In the genomic region with DNA sequence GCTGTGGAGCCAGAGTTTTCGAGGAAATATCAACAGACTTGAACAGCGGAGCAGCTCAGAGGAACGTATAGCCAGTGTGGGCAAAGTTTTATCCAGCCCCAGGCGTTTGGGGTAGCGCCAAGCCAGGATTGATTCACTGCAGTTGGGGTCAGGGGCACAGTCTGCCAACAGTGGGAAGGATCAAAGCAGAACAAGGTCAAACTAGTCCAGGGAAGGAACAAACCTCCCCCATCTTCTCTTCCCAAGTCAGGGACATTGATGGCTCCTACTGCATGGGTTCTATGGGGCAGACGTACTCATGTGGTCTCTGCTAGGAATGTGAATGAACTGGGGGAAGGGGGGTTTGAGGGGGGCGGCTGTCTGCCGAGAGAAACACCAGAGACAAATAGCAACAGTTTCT, we compare ENCODE assay signal across 9 mouse cellular contexts. TPM values are rescaled to one million over a fixed set of nuclear protein-coding genes. Genes with fewer than 3 reads are reported as not detected.
DNase-seq lines count a peak whose midpoint lies in the region; ATAC-seq and TF ChIP-seq lines count a peak whose summit lies in the region.
"Had no signal": no experiment of that assay in that cellular context is flagged by ENCODE, and none has a peak within 500 bp of the region (broad histone marks: within the 10 kb centered on the region; RNA-seq: fewer than 3 reads in every experiment).

No protein-coding gene starts in this region.

- H3K4me2 ChIP-seq in heart, embryonic 13.5 days, result peak overlapping the region; percentile 50
- peak overlapping the region; percentile 10; the same call in 1 of the 2 replicates for H3K4me2 ChIP-seq in embryonic facial prominence, embryonic 14.5 days (ENCODE audit: low read depth, low read length)
- no peak overlapping the region; the same call in 1 of the 2 replicates for H3K4me2 ChIP-seq in neural tube, embryonic 14.5 days (ENCODE audit: low read depth, low read length)

- DNase-seq in heart, postnatal 10 days, result no peak
- peak; percentile 63 for DNase-seq in embryonic facial prominence, embryonic 14.5 days (ENCODE audit: low spot score)
- DNase-seq in kidney, postnatal 36 days, result peak; percentile 40 to 50
- DNase-seq in left cerebral cortex, adult 9 months (ENCODE audit: low spot score in 2 of 2), result no peak
- no peak for DNase-seq in right cerebral cortex, postnatal 36 days (ENCODE audit: low spot score in 2 of 2)
- no peak for DNase-seq in cerebellum, adult 2 months

- H3K9me3 ChIP-seq in heart, embryonic 13.5 days, result no peaks in the 10 kb centered on the region
- no peaks in the 10 kb centered on the region for H3K9me3 ChIP-seq in embryonic facial prominence, embryonic 14.5 days (ENCODE audit: control insufficient read depth, low read length)
- H3K9me3 ChIP-seq in neural tube, embryonic 14.5 days (ENCODE audit: control insufficient read depth, low read length), result no peaks in the 10 kb centered on the region

- ATAC-seq in heart, embryonic 13.5 days (ENCODE audit: extremely low read depth, insufficient number of reproducible peaks, low FRiP score, low TSS enrichment), result no peak
- ATAC-seq in embryonic facial prominence, embryonic 14.5 days (ENCODE audit: low read depth), result peak; percentile 60
- ATAC-seq in neural tube, embryonic 14.5 days (ENCODE audit: low read depth), result peak; percentile 81

- H3K9ac ChIP-seq in heart, embryonic 13.5 days, result no peak overlapping the region
- no peak overlapping the region for H3K9ac ChIP-seq in embryonic facial prominence, embryonic 14.5 days (ENCODE audit: low read depth, low read length)
- no peak overlapping the region for H3K9ac ChIP-seq in neural tube, embryonic 14.5 days (replicated peaks; ENCODE audit: low read depth, low read length)

- intact Hi-C loops in heart, postnatal 10 days (cut with DNase I), result no loop called here

- WGBS in heart, embryonic 13.5 days, result 30% methylated on average over 8 of the region's 8 CpGs
- WGBS in embryonic facial prominence, embryonic 14.5 days, result 11% methylated on average over 8 of the region's 8 CpGs
- WGBS in neural tube, embryonic 14.5 days, result 8% methylated on average over 8 of the region's 8 CpGs
- 61% methylated on average over 8 of the region's 8 CpGs for WGBS in cerebellum, adult 2 months

- no peak overlapping the region for H3K27ac ChIP-seq in heart, embryonic 13.5 days (replicated peaks)
- no peak overlapping the region for H3K27ac ChIP-seq in embryonic facial prominence, embryonic 14.5 days (replicated peaks; ENCODE audit: low read depth, low read length)
- H3K27ac ChIP-seq in neural tube, embryonic 14.5 days (ENCODE audit: low read depth, low read length), result no peak overlapping the region
- H3K27ac ChIP-seq in cerebellum, adult 2 months (ENCODE audit: insufficient read depth, low read length), result no peak overlapping the region

- H3K4me1 ChIP-seq in heart, embryonic 13.5 days, result peaks cover 60% of the 10 kb centered on the region
- H3K4me1 ChIP-seq in embryonic facial prominence, embryonic 14.5 days (ENCODE audit: control insufficient read depth, insufficient read depth, low read length), result peaks cover 36% of the 10 kb centered on the region
- peaks cover 26% of the 10 kb centered on the region for H3K4me1 ChIP-seq in neural tube, embryonic 14.5 days (ENCODE audit: control insufficient read depth, insufficient read depth, low read length)
- peaks cover 19% of the 10 kb centered on the region for H3K4me1 ChIP-seq in cerebellum, adult 2 months (ENCODE audit: control insufficient read depth, insufficient read depth, low read length)

- H3K27me3 ChIP-seq in heart, embryonic 13.5 days (replicated peaks), result no peaks in the 10 kb centered on the region
- H3K27me3 ChIP-seq in embryonic facial prominence, embryonic 14.5 days (replicated peaks; ENCODE audit: control insufficient read depth, insufficient read depth, low read length), result no peaks in the 10 kb centered on the region
- no peaks in the 10 kb centered on the region for H3K27me3 ChIP-seq in neural tube, embryonic 14.5 days (ENCODE audit: control insufficient read depth, insufficient read depth, low read length)
- no peaks in the 10 kb centered on the region for H3K27me3 ChIP-seq in cerebellum, adult 2 months (ENCODE audit: control insufficient read depth, insufficient read depth, low read length)

- no peak for TF ChIP-seq CTCF in cerebellum, adult 2 months (IDR thresholded peaks at IDR 0.05; ENCODE audit: borderline replicate concordance, insufficient read depth, low read depth, low read length)

- TF ChIP-seq POLR2A in cerebellum, adult 2 months (IDR thresholded peaks at IDR 0.05; ENCODE audit: borderline replicate concordance, insufficient read depth, low read length), result no peak

- H3K4me3 ChIP-seq in heart, embryonic 13.5 days, result no peak overlapping the region
- H3K4me3 ChIP-seq in embryonic facial prominence, embryonic 14.5 days (ENCODE audit: low read depth, low read length), result no peak overlapping the region
- H3K4me3 ChIP-seq in neural tube, embryonic 14.5 days (ENCODE audit: low read depth, low read length), result no peak overlapping the region
- no peak overlapping the region for H3K4me3 ChIP-seq in cerebellum, adult 2 months (replicated peaks; ENCODE audit: insufficient read depth, low read depth, low read length)

- H3K36me3 ChIP-seq in heart, embryonic 13.5 days, result no peaks in the 10 kb centered on the region
- H3K36me3 ChIP-seq in embryonic facial prominence, embryonic 14.5 days (ENCODE audit: control insufficient read depth, insufficient read depth, low read length), result no peaks in the 10 kb centered on the region
- no peaks in the 10 kb centered on the region for H3K36me3 ChIP-seq in neural tube, embryonic 14.5 days (ENCODE audit: control insufficient read depth, insufficient read depth, low read length)

RNA-seq across cellular contexts. Expression of gene Mb21d2, which starts 48.7 kb away (rescaled TPM):
- polyA plus RNA-seq in heart, embryonic 13.5 days (2015; fragmentation: Nextera tagmentation; extraction: Ambion mirVana), result 3.2 and 3.9 TPM in 2 replicates
- 10 to 100 TPM in 1 of 2 experiments, 1 to 10 TPM in 1; 7.4 to 11.9 TPM for total RNA-seq in heart, postnatal 10 days (2021)
- 7.3 and 7.6 TPM in 2 replicates for polyA plus RNA-seq in embryonic facial prominence, embryonic 14.5 days (2014; fragmentation: Nextera tagmentation; extraction: Ambion mirVana)
- 18.7 and 20.1 TPM in 2 replicates for polyA plus RNA-seq in neural tube, embryonic 14.5 days (2014; fragmentation: Nextera tagmentation; extraction: Ambion mirVana)
- polyA plus RNA-seq in cerebellum, adult 2 months (2012; rRNA removed), result 29.5 and 30.7 TPM in 2 replicates
- total RNA-seq: neutrophil, adult 5-6 weeks had no signal

Comparison
In these comparisons a context has a peak if more than half of its experiments do, and no peak if none do; other contexts are left out.
1. DNase-seq: peak in embryonic facial prominence, embryonic 14.5 days (single experiment) and kidney, postnatal 36 days (2 of 2); none in heart, postnatal 10 days (0 of 2), left cerebral cortex, adult 9 months (0 of 2), right cerebral cortex, postnatal 36 days (0 of 2) and cerebellum, adult 2 months (0 of 2).